Mouse (Mus musculus): ENCODE results near the gene Cyp2j12.
"Not testable (repeated sequence)": the region's sequence is repeated elsewhere in the genome, so short reads cannot be mapped to it uniquely, and the experiment has no call there.

Cyp2j12 gene

GRCm38 (mm10) chr4:96140732-96141467, at the start of gene Cyp2j12:
TSS of gene Cyp2j12 (minus strand) at chr4:96141152.
- DNase-seq, result no peak

DNA sequence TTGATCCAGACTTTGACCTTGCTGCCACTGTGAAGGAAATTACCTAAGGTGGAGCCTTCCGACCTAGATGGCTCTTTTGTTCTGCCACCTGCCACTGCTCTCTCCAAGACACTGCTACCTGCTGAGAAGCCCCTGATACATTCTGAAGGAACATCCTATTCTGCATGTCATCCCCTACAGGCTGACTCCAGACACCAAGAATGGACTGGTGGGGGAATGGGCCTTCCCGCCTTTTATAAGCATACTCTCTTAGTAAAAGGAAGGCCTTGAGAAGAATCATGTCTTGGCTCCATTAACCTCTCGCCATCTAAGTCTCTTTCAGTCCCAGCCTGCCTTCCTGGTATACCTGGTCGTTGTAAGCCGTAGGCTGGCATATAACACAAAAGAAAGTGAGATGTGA, 48.4 kb upstream of the Cyp2j12 start:
- DNase-seq, result not testable (repeated sequence)

- DNase-seq, result not testable (repeated sequence)
Measured at GRCm38 (mm10) chr4:96188671-96189070, 47.7 kb upstream of the Cyp2j12 start.

DNA sequence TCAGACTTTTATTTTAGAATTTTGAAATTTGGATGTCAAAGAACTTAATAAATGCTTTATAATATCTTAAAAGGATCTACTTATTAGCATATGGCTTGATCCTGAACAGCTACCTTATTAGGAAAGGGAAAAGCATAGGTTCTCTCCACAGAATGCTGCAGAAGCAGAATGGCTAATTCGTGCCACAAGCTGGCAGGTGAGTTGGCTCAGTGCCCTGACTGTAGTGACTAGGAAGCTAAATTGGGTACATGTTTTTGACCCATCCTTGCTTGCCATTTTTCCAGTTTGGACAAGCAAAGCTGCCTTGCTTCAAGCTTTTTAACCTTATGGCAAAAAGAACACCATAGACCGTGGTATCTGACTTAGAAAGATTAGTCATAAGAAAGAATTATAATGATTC, 47.2 kb upstream of the Cyp2j12 start:
- not testable (repeated sequence) for DNase-seq

DNA sequence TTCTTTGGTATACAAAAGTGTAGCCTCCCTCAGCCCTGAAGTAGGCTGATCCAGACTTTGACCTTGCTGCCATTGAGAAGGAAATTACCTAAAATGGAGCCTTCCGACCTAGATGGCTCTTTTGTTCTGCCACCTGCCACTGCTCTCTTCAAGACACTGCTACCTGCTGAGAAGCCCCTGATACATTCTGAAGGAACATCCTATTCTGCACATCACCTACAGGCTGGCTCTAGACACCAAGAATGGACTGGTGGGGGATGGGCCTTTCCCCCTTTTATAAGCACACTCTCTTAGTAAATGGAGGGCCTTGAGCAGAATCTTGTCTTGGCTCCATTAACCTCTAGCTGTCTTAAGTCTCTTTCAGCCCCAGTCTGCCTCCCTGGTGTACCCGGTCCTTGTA, 43.8 kb upstream of the Cyp2j12 start:
- DNase-seq, result not testable (repeated sequence)

DNA sequence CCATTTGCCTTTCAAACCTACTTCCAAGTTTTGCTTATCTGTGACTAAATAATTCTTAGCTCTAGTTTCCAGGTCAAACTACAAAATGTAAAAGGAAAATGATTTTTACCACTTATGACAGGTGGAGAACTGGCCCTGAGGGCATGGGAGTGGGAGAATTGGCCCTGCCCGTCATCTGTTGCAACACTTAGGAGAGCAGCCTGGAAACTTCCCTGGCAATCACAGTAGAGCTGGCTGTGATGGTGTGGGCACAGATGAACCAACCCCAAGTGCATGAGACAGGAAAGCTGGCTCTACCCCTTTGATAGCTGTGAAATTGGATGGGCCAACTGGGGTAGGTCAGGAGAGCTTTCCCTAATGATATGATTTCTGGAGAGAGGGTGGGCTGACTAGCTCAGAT, 21.9 kb upstream of the Cyp2j12 start:
- DNase-seq, result no peak

- no peak for DNase-seq
Measured at GRCm38 (mm10) chr4:96161575-96161974, 20.6 kb upstream of the Cyp2j12 start.

DNA sequence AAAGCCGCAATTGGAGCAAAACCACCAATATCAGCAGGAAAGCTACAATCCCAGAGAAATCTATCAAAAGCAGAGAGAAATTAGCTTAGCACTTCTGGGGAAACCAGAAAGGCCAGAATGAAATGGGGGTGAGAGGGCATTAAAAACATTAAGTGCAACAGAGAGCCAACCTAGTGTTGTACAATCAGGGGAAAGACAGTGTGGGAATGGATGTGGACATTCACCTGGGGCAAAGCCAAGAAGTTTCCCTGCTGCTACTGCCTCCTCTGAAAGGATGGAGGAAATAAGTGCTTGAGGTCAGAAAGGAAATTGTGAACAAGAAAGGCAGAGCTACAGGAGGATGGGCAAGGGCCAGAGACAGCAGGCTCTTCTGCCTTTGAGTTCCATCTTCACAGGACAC, 1.7 kb downstream of the Cyp2j12 start:
- no peak for DNase-seq

- no peak for DNase-seq
Measured at GRCm38 (mm10) chr4:96134246-96134645, 6.7 kb downstream of the Cyp2j12 start.

GRCm38 (mm10) chr4:96096841-96097240, 44.1 kb downstream of the Cyp2j12 start:
- no peak for DNase-seq

DNA sequence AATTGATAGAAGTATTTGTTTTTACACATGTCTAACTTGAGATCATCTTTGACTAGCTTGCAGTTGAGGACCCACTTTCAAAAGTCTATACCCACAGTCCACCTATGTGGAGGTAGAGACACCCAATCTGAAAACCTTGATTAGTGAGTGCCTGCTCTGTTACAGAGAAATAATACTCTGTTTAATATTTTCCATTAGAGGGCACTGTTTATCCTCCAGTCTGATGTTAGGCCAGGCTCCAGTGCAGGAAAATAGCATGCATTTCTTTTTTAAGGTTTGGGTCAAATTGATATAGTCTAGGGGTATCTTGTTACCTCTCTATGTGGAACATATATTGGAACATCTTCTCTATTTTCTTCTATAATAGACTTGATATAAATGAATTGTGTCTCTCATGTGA, 49.1 kb downstream of the Cyp2j12 start:
- DNase-seq, result no peak

GRCm38 (mm10) chr4:96089356-96090048, 51.5 kb downstream of the Cyp2j12 start:
- DNase-seq, result not testable (repeated sequence)

GRCm38 (mm10) chr4:96078308-96078707, 62.6 kb downstream of the Cyp2j12 start:
- DNase-seq, result no peak

- DNase-seq, result peak; percentile 53
Measured at GRCm38 (mm10) chr4:96077261-96078125, 63.5 kb downstream of the Cyp2j12 start, which contains the start of gene Cyp2j13. TSS of gene Cyp2j13 (minus strand) at chr4:96077546.

DNA sequence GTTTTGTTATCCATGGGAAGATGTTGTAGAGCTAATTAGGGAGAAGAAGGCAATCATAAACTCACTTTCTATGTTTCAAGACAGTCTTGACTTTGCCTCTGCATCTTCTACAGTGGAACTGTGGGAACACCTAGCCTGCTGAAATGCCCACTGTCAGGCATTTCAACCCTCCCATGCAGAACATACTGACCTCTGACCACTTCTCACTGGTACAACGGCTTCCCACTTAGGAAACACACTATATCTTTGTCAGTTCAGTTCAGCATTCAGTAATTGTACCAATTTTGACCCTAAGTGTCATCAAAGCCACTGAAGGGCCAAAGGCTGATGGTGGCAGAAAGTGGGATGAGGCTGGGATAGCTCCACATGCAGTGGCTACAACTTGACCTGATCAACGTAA, 78.9 kb downstream of the Cyp2j12 start:
- no peak for DNase-seq

- no peak for DNase-seq
Measured at GRCm38 (mm10) chr4:96060106-96060505, 80.8 kb downstream of the Cyp2j12 start.

All from cerebellum, adult 11 months (tissue).